Mouse (Mus musculus) embryonic fibroblast, embryonic 13.5 days (primary cell): ENCODE measurements around the gene Hmgcl. TPM values are rescaled to one million over a fixed set of nuclear protein-coding genes. Genes with fewer than 3 reads are reported as not detected.

ENCODE experiments used
- H3K27ac ChIP-seq: 2 replicates; pipeline ENCODE4 v1.5.1; 2012; ENCODE audit warnings: low read length, control low read depth, inconsistent platforms; ENCODE audit not compliant: insufficient read depth
- H3K4me1 ChIP-seq: 2 replicates; pipeline ENCODE4 v1.6.1; 2011; ENCODE audit warnings: low read length; ENCODE audit not compliant: control insufficient read depth, insufficient read depth
- H3K4me3 ChIP-seq: 2 replicates; pipeline ENCODE4 v1.5.1; 2011; ENCODE audit warnings: mild to moderate bottlenecking, control low read depth, low read length; ENCODE audit not compliant: insufficient read depth
- CTCF ChIP-seq: IDR thresholded peaks from 2 replicates; pipeline ENCODE4 v1.5.1; 2011; ENCODE audit warnings: mild to moderate bottlenecking, control low read depth, low read length, moderate library complexity, borderline replicate concordance; ENCODE audit not compliant: insufficient read depth
- POLR2A ChIP-seq: IDR thresholded peaks from 2 replicates; pipeline ENCODE4 v1.6.1; 2011; ENCODE audit warnings: low read depth, mild to moderate bottlenecking, control low read depth, low read length, moderate library complexity
- polyA plus RNA-seq: library from polyadenylated mRNA; stranded (reverse); fragments of >200 nt; gene quantifications from 2 replicates; pipeline ENCODE4 v1.2.4, GENCODE M21; 2011; ENCODE audit warnings: low read depth; ENCODE audit not compliant: missing spikeins, insufficient read length

The Hmgcl gene
- polyA plus RNA-seq, 1 experiment: 24.1 TPM

GRCm38 (mm10) chr4:135953179-135953578, 6.9 kb downstream of the Hmgcl start:
- TF ChIP-seq CTCF (no peak), POLR2A (no peak)

GRCm38 (mm10) chr4:135954241-135954640, 8.0 kb downstream of the Hmgcl start:
- Histone ChIP-seq H3K27ac (no peak overlapping the region), H3K4me3 (no peak overlapping the region), H3K4me1 (no peaks in the 10 kb centered on the region)
- TF ChIP-seq CTCF: peak; percentile 77; the same call in 1 of the 2 replicates
- TF ChIP-seq POLR2A: no peak

More at GRCm38 (mm10) chr4:135953179-135953578, 6.9 kb downstream of the Hmgcl start:
- H3K27ac ChIP-seq: no peak overlapping the region
- no peak overlapping the region for H3K4me3 ChIP-seq
- no peaks in the 10 kb centered on the region for H3K4me1 ChIP-seq

- Histone ChIP-seq H3K27ac (no peak overlapping the region), H3K4me1 (no peaks in the 10 kb centered on the region), H3K4me3 (no peak overlapping the region)
- TF ChIP-seq CTCF (no peak), POLR2A (no peak)
Observed at GRCm38 (mm10) chr4:135955886-135956285, 9.6 kb downstream of the Hmgcl start.

- TF ChIP-seq POLR2A (no peak), CTCF (no peak)
Observed at GRCm38 (mm10) chr4:135958354-135958753, 12.1 kb downstream of the Hmgcl start.

DNA sequence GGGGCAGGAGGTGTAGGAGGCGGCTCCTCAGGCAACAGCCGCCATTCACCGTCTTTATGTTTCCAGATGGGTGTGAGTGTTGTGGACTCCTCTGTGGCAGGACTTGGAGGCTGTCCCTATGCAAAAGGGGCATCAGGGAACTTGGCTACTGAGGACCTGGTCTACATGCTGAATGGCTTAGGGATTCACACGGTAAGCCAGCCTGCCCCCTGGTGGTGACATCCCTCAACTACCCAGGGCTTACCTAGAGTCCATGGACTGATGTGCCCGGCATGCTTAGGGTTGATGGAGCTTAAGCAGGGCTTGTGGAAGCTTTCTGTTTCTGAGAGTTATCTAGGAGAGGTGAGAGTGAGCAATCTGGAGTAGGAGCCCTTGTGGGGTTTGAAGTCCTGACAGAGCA, 14.5 kb downstream of the Hmgcl start:
- TF ChIP-seq POLR2A (no peak), CTCF (peak; percentile 96)
- Histone ChIP-seq H3K27ac (no peak overlapping the region), H3K4me3 (no peak overlapping the region), H3K4me1 (no peaks in the 10 kb centered on the region; the same call in 1 of the 2 replicates)

More at GRCm38 (mm10) chr4:135958354-135958753, 12.1 kb downstream of the Hmgcl start:
- no peaks in the 10 kb centered on the region; the same call in 1 of the 2 replicates for H3K4me1 ChIP-seq
- H3K4me3 ChIP-seq: no peak overlapping the region
- no peak overlapping the region for H3K27ac ChIP-seq

GRCm38 (mm10) chr4:135961709-135962108, 15.5 kb downstream of the Hmgcl start:
- TF ChIP-seq POLR2A (no peak), CTCF (no peak)
- no peaks in the 10 kb centered on the region; the same call in 1 of the 2 replicates for H3K4me1 ChIP-seq
- no peak overlapping the region for H3K27ac ChIP-seq
- H3K4me3 ChIP-seq: no peak overlapping the region

GRCm38 (mm10) chr4:135962198-135962597, 15.9 kb downstream of the Hmgcl start:
- Histone ChIP-seq H3K4me1 (no peaks in the 10 kb centered on the region; the same call in 1 of the 2 replicates), H3K4me3 (no peak overlapping the region), H3K27ac (no peak overlapping the region)
- TF ChIP-seq POLR2A (no peak), CTCF (no peak)

- Histone ChIP-seq H3K4me1 (no peaks in the 10 kb centered on the region; the same call in 1 of the 2 replicates), H3K4me3 (peak overlapping the region; percentile 64), H3K27ac (peak overlapping the region; percentile 80)
- no peak for TF ChIP-seq CTCF
- TF ChIP-seq POLR2A: no peak
Observed at GRCm38 (mm10) chr4:135962946-135963345, 16.7 kb downstream of the Hmgcl start.

- TF ChIP-seq POLR2A (peak; percentile 88), CTCF (no peak)
- no peaks in the 10 kb centered on the region; the same call in 1 of the 2 replicates for H3K4me1 ChIP-seq
- H3K27ac ChIP-seq: peak within 1 kb of the TSS; percentile 80
- H3K4me3 ChIP-seq: peak within 1 kb of the TSS; percentile 84
Observed at GRCm38 (mm10) chr4:135963457-135964193, 17.4 kb downstream of the Hmgcl start, which contains the start of gene Gale. Gale (plus strand) TSS chr4:135963727.

GRCm38 (mm10) chr4:135964426-135964825, 18.2 kb downstream of the Hmgcl start:
- Histone ChIP-seq H3K4me3 (peak overlapping the region; percentile 84), H3K27ac (peak overlapping the region; percentile 45)
- TF ChIP-seq POLR2A: peak; percentile 85
- TF ChIP-seq CTCF: no peak

GRCm38 (mm10) chr4:135965113-135965512, 18.9 kb downstream of the Hmgcl start:
- no peak overlapping the region; the same call in 1 of the 2 replicates for H3K4me3 ChIP-seq
- TF ChIP-seq CTCF (no peak), POLR2A (no peak)

More at GRCm38 (mm10) chr4:135964426-135964825, 18.2 kb downstream of the Hmgcl start:
- H3K4me1 ChIP-seq: no peaks in the 10 kb centered on the region; the same call in 1 of the 2 replicates

More at GRCm38 (mm10) chr4:135965113-135965512, 18.9 kb downstream of the Hmgcl start:
- peak overlapping the region; percentile 31; the same call in 1 of the 2 replicates for H3K27ac ChIP-seq
- H3K4me1 ChIP-seq: no peaks in the 10 kb centered on the region; the same call in 1 of the 2 replicates
